Mouse (Mus musculus): ENCODE data around the gene Tnni1.

GRCm38 (mm10) chr1:135776596-135776995, 2.6 kb upstream of the Tnni1 start:
- no peak for TF ChIP-seq CTCF (IDR thresholded peaks at IDR 0.05; ENCODE audit: extremely low read depth, insufficient read depth, insufficient read length, insufficient replicate concordance)
- TF ChIP-seq POLR2A (IDR thresholded peaks at IDR 0.05; ENCODE audit: low read depth, low read length) = no peak
